Mouse (Mus musculus) liver, embryonic 15.5 days (tissue): Measurements from ENCODE around the gene Gnb1l. TPM values are rescaled to one million over a fixed set of nuclear protein-coding genes. Genes with fewer than 3 reads are reported as not detected.
"Not testable (repeated sequence)": the region's sequence is repeated elsewhere in the genome, so short reads cannot be mapped to it uniquely, and the experiment has no call there.

ENCODE experiments used
- ATAC-seq: fragments of 200-750 bp; cut with Nextera tagmentation; 2 replicates; pipeline ENCODE4 v1.8.0; 2017; ENCODE audit warnings: moderate number of reproducible peaks, mild to moderate bottlenecking, moderate library complexity; ENCODE audit not compliant: insufficient read depth
- H3K27ac ChIP-seq: fragments of 300-500 bp; sonication (generic); replicated peaks from 2 replicates; pipeline ENCODE4 v1.5.1; 2015; ENCODE audit warnings: mild to moderate bottlenecking, inconsistent platforms
- H3K27me3 ChIP-seq: fragments of 300-500 bp; sonication (generic); 2 replicates; pipeline ENCODE4 v1.6.1; 2015; ENCODE audit warnings: mild to moderate bottlenecking, inconsistent platforms
- H3K36me3 ChIP-seq: fragments of 300-500 bp; sonication (generic); replicated peaks from 2 replicates; pipeline ENCODE4 v1.6.1; 2015; ENCODE audit warnings: moderate library complexity, mild to moderate bottlenecking, inconsistent platforms
- H3K4me1 ChIP-seq: fragments of 300-500 bp; sonication (generic); replicated peaks from 2 replicates; pipeline ENCODE4 v1.6.1; 2015; ENCODE audit warnings: inconsistent platforms
- H3K4me2 ChIP-seq: fragments of 300-500 bp; sonication (generic); 2 replicates; pipeline ENCODE4 v1.6.1; 2015; ENCODE audit warnings: moderate library complexity, mild to moderate bottlenecking, inconsistent platforms
- H3K4me3 ChIP-seq: fragments of 300-500 bp; sonication (generic); replicated peaks from 2 replicates; pipeline ENCODE4 v1.5.1; 2015; ENCODE audit warnings: mild to moderate bottlenecking, inconsistent platforms
- H3K9ac ChIP-seq: fragments of 300-500 bp; sonication (generic); 2 replicates; pipeline ENCODE4 v1.6.1; 2015; ENCODE audit warnings: moderate library complexity, mild to moderate bottlenecking, inconsistent platforms
- H3K9me3 ChIP-seq: fragments of 300-500 bp; sonication (generic); replicated peaks from 2 replicates; pipeline ENCODE4 v1.6.1; 2016; ENCODE audit warnings: inconsistent platforms
- WGBS: fragments of 180-500 bp; shearing (Covaris S2); methylation state at CpG from one replicate; pipeline ENCODE4 v1.1.7; 2015; ENCODE audit warnings: mixed read lengths; ENCODE audit not compliant: insufficient replicate concordance; 5-methylcytosine and 5-hydroxymethylcytosine counted together
- polyA plus RNA-seq: library from polyadenylated mRNA; unstranded; fragments of >200 nt; fragmentation: Nextera tagmentation; extraction: Ambion mirVana; gene quantifications from 2 replicates; pipeline ENCODE4 v1.2.1, GENCODE M21; 2015

Gnb1l gene
- polyA plus RNA-seq, 1 experiment from 2014 or later: 7.5 TPM

DNA sequence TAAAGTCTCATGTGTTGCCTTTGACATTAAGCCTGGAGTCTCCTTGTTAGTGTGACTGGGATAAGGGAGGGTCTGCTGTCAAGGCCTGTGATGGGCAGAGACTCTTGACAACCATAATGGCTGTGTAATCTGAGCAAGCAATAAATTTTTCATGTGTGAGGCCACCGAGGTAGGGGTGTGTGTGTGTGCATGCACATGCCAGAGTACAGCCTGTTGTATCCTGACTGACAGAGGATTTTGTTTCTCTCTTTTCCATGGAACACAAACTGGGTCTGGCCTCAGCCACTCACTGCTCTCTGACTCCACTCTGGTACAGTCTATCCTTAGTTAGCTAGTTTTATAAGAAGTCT is 8.7 kb downstream of the Gnb1l start:
- Histone ChIP-seq H3K4me1 (no peaks in the 10 kb centered on the region), H3K27ac (no peak overlapping the region), H3K9ac (no peak overlapping the region), H3K9me3 (no peaks in the 10 kb centered on the region), H3K27me3 (no peaks in the 10 kb centered on the region), H3K36me3 (peaks cover 3% of the 10 kb centered on the region; the same call in 1 of the 2 replicates), H3K4me3 (no peak overlapping the region), H3K4me2 (no peak overlapping the region)
- ATAC-seq: no peak
- 45% methylated on average over 1 of the region's 1 CpGs for WGBS

DNA sequence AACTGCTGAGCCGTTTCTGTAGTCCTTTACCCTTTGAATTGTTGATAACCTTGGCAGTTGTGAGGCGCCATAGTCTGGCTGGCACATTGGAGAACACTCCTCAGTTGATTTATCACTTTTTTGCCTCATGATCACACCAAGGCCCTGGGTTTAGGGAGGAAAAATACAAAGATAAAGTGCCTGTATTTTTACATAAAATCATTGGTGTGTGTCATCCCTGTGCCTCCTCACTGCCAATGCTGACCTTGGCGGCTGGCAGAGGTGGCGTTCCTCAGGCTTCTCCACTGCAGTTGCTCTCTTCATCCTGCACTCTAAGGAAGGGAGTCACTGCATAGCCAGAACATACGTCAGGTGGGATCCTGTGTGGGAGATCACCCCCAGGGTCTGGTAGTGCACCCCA is 13.2 kb downstream of the Gnb1l start:
- WGBS: 67% methylated on average over 5 of the region's 5 CpGs
- Histone ChIP-seq H3K9me3 (no peaks in the 10 kb centered on the region), H3K4me3 (no peak overlapping the region), H3K9ac (no peak overlapping the region), H3K36me3 (no peaks in the 10 kb centered on the region), H3K27me3 (no peaks in the 10 kb centered on the region), H3K4me1 (no peaks in the 10 kb centered on the region), H3K4me2 (no peak overlapping the region), H3K27ac (no peak overlapping the region)
- no peak for ATAC-seq

DNA sequence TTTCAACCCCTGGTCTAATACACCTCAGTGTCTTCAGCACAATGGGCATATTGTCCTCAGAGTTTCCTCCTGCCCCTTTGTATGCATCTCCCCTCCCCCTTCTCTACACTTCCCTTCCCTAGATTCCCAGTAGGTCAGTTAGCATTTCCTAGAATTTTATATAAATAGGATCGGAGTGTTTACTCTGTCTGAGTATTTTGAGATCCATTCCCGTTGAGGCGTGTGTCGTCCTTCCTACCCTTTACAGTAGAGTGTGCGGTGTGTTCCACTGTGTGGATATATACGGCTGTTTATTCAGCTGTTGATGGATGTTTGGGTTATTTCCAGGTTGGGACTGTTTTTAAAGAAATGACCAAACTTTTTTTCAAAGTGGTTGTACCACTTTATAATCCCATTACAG is 15.0 kb downstream of the Gnb1l start:
- H3K27ac ChIP-seq: no peak overlapping the region
- H3K4me1 ChIP-seq: no peaks in the 10 kb centered on the region
- H3K4me2 ChIP-seq: no peak overlapping the region
- no peak overlapping the region for H3K4me3 ChIP-seq
- no peaks in the 10 kb centered on the region for H3K27me3 ChIP-seq
- 67% methylated on average over 6 of the region's 6 CpGs for WGBS
- no peaks in the 10 kb centered on the region for H3K36me3 ChIP-seq
- no peak for ATAC-seq
- H3K9ac ChIP-seq: no peak overlapping the region
- H3K9me3 ChIP-seq: no peaks in the 10 kb centered on the region

DNA sequence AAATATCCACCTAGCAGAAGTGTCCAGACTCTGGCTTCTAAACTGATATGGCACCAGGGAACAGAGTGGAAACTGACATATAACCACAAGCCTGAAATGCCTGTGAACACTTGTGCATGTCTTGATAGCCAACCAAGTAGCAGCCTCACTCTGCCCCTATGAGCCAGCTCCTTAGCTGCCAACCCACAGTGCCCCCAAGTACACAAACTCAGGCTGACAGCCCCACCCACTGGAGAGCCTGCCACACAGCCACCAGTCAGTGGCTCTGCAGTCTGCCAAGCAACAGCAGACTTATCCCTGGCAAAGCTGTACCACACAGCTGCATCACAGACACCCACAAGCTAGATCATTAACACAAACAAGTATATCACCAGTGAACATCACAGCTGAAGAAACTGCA is 19.6 kb downstream of the Gnb1l start:
- ATAC-seq: no peak
- Histone ChIP-seq H3K4me2 (no peak overlapping the region), H3K4me1 (no peaks in the 10 kb centered on the region), H3K9ac (no peak overlapping the region), H3K27me3 (no peaks in the 10 kb centered on the region), H3K4me3 (no peak overlapping the region), H3K9me3 (no peaks in the 10 kb centered on the region), H3K36me3 (no peaks in the 10 kb centered on the region), H3K27ac (no peak overlapping the region)

DNA sequence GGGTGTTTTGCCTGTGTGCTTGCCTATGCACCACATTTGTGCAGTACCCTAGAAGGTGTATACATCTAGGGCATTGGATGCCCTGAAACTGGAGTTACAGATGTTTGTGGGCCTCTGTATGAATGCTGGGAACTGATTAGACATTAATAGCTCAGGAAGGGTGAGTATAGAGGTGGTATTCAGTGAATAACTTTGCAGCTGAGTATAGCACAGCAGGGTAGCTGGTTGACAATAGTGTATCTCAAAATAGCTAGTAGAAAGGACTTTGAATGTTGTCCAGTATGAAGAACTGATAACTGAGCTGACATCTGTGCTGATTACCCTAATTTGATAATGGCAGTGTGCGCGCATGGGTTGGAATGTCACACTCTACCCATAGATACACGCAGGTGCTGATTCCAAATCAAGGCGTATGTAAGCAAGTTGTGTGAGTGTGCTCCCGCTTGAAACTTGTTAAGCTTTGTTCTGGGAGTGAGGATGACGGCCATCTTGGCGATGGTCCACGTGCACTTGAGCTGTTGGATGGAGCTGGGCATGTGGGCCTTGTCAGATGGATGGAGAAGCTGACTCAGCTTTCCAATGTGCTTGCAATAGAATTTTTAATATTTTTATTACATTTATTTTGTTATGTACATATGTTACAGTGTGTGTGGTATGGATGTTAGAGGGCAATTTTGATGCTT is 25.2 kb downstream of the Gnb1l start:
- ATAC-seq: no peak
- H3K36me3 ChIP-seq: no peaks in the 10 kb centered on the region
- H3K4me3 ChIP-seq: no peak overlapping the region
- no peak overlapping the region for H3K9ac ChIP-seq
- WGBS: 78% methylated on average over 8 of the region's 8 CpGs
- no peaks in the 10 kb centered on the region for H3K4me1 ChIP-seq
- no peak overlapping the region for H3K27ac ChIP-seq
- H3K4me2 ChIP-seq: no peak overlapping the region
- H3K27me3 ChIP-seq: no peaks in the 10 kb centered on the region
- H3K9me3 ChIP-seq: no peaks in the 10 kb centered on the region

DNA sequence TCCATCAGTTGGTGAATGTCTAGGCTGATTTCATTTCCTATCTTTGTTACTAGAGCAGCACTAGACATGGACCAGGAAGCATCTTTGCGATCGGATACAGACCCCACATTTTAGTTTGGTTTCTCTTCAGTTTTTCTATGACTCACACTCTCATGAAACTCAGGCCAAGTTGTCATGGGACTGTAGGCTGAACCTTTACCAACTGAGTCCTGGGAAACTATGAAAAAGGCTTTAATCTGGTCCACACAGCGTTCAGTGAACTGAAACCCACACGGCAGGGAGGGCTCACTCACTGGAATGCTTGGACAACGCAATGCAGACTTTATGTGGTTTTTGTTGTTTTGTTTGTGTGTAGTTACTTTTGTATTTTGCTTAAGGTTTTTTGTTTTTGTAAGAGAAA is 30.1 kb downstream of the Gnb1l start:
- WGBS: 74% methylated on average over 5 of the region's 5 CpGs
- Histone ChIP-seq H3K4me2 (no peak overlapping the region), H3K9ac (no peak overlapping the region)

DNA sequence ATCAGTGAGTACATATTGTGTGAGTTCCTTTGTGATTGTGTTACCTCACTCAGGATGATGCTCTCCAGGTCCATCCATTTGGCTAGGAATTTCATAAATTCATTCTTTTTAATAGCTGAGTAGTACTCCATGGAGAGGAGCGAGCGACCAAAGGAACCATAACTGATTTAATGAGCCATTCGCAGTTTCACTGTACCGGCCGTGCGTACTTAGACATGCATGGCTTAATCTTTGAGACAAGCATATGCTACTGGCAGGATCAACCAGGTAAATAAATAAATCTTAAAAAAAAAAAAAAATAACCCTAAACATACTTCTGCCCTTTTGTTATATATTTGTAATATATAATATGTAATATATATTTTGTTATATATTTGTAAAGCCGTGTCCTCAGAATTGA is 34.5 kb downstream of the Gnb1l start:
- peak; percentile 100 for ATAC-seq
- H3K27me3 ChIP-seq, H3K4me3 ChIP-seq, H3K4me1 ChIP-seq, H3K27ac ChIP-seq, H3K9me3 ChIP-seq, H3K36me3 ChIP-seq, H3K9ac ChIP-seq, H3K4me2 ChIP-seq: not testable (repeated sequence)
- WGBS: 87% methylated on average over 7 of the region's 7 CpGs

More for the DNA sequence above, 30.1 kb downstream of the Gnb1l start:
- Histone ChIP-seq H3K4me1 (no peaks in the 10 kb centered on the region), H3K27me3 (no peaks in the 10 kb centered on the region), H3K27ac (no peak overlapping the region), H3K4me3 (no peak overlapping the region), H3K9me3 (no peaks in the 10 kb centered on the region), H3K36me3 (no peaks in the 10 kb centered on the region)
- ATAC-seq: no peak

DNA sequence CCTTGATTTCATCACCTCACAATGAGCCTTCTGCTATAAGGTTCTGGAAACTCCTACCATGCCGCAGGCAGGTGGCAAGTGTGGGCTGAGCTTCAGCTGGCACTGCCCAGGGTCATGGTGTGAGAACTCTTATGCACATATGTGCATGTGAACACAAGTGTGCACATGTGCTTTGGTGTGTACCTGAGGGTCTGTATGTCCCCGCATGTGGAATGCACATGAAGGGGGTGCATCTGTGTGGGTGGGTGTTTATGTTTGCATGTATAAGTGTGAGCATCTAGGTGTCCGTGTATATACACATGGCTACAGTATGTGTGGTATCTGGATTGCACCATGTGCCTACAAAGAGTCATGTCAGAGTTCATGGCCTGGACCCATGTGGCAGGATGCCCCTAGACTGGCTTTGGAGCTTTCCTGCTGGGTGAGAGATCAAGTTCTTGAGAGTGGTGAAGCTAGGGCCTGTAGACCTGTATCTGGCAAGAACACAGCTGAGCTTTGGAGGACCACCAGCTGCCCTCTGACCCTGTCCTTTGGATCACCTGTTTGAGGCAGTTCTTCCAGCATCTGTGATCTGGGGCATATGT is 39.0 kb downstream of the Gnb1l start:
- ATAC-seq: no peak
- WGBS: 64% methylated on average over 3 of the region's 3 CpGs
- Histone ChIP-seq H3K4me1 (no peaks in the 10 kb centered on the region), H3K9ac (no peak overlapping the region), H3K4me3 (no peak overlapping the region), H3K36me3 (no peaks in the 10 kb centered on the region), H3K9me3 (no peaks in the 10 kb centered on the region), H3K4me2 (no peak overlapping the region), H3K27me3 (no peaks in the 10 kb centered on the region), H3K27ac (no peak overlapping the region)

DNA sequence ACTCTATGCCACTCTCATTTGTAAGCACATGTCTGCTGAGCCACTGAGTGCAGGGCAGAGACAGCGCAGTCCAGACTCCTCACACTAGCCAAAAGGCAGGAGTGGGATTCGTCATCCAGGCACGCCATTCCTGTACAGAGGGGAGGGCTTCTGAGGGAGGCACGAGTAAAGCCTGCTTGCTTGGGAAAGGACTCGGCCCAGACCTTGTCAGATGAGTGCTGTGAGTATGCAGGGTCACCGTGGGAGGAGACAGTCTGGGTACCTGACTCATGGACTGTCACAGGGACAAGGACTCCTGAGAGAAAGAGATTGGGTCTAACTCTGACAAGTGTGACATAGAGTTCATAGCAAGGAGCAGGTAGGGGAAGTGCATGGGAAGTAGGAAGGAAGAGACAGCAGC is 40.8 kb downstream of the Gnb1l start:
- H3K36me3 ChIP-seq: no peaks in the 10 kb centered on the region
- WGBS: 58% methylated on average over 6 of the region's 6 CpGs
- no peaks in the 10 kb centered on the region for H3K4me1 ChIP-seq
- H3K9ac ChIP-seq: no peak overlapping the region
- ATAC-seq: no peak
- no peak overlapping the region for H3K4me3 ChIP-seq
- H3K27ac ChIP-seq: no peak overlapping the region
- no peaks in the 10 kb centered on the region for H3K9me3 ChIP-seq
- no peak overlapping the region for H3K4me2 ChIP-seq
- no peaks in the 10 kb centered on the region for H3K27me3 ChIP-seq

DNA sequence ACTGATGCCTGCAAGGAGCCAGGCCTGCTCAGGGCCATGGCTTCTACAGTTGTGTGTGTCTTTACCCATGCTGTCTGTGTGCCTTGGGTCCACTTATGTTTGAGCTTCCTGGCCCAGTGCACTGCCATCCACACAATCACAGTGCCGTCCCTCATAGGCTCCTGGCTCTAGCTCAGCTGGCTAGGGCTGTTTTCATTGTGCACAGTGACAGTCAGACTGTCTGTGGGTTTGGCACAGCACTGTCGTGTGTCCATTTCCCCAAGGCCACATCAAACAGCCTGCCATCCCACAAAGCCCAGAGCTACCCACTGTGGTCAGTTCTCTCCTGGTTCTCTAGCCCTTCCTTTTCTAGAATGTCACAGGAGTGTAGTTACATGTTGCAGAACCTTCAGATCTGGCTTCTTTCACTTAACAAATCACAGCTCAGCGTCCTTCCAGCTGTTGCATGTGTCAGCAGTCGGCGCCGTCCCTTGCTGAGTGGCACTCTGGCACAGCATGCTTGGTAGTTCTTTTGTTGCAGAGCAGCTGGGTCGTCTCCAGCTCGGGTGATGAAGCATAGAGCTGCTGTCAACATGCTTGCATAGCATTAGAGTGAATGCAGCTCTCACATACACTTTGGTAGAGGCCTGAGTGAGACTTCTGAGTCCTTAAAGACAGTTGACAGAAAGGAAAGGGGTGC is 44.8 kb downstream of the Gnb1l start:
- H3K36me3 ChIP-seq: no peaks in the 10 kb centered on the region
- no peaks in the 10 kb centered on the region for H3K27me3 ChIP-seq
- no peak for ATAC-seq
- WGBS: 72% methylated on average over 8 of the region's 8 CpGs
- no peak overlapping the region for H3K4me2 ChIP-seq
- no peak overlapping the region for H3K9ac ChIP-seq
- H3K9me3 ChIP-seq: no peaks in the 10 kb centered on the region
- no peak overlapping the region for H3K4me3 ChIP-seq
- no peak overlapping the region for H3K27ac ChIP-seq
- no peaks in the 10 kb centered on the region for H3K4me1 ChIP-seq

DNA sequence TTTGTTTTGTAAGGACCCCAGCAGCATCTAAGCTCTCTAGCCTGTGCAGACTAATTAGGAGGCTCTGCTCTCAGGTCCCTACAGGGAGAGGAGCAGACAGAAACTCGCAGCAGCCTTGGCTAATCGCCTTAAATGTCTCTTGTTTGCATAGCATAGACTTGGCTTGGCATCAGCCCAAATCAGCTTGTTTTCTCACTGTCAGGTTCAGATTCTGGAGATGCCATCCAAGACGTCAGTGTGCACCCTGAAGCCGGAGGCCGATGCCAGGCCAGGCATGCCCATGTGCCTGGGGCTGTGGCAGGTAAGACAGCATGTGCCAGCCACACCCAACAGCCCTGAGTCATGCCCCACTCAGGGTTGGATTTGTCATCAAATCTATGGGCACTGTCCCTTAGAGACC is 49.4 kb downstream of the Gnb1l start:
- no peak for ATAC-seq
- Histone ChIP-seq H3K36me3 (no peaks in the 10 kb centered on the region), H3K9me3 (no peaks in the 10 kb centered on the region), H3K27ac (no peak overlapping the region), H3K4me3 (no peak overlapping the region), H3K9ac (no peak overlapping the region), H3K4me2 (no peak overlapping the region), H3K4me1 (no peaks in the 10 kb centered on the region), H3K27me3 (no peaks in the 10 kb centered on the region)
- 72% methylated on average over 5 of the region's 5 CpGs for WGBS

DNA sequence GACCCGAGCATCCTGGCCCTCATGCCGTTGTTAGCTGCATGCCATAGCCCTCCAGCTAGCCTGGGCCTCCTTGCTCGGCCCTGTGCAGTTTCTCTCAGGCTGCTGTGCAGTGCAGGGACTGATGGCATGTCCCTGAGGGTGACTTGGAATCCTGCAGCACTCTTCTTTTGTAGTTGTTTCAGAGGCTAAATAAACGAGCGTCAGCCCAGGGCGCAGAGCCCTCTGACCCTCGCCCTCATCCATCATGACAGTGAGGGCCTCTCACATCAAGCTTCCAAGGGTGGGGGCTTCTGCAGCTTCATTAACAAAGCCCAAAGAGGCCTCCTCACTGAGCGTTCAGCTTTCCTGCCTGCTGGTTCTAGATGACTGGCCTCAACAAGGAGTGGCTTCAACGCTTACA is 53.1 kb downstream of the Gnb1l start:
- no peaks in the 10 kb centered on the region for H3K36me3 ChIP-seq
- H3K9me3 ChIP-seq: no peaks in the 10 kb centered on the region
- no peak overlapping the region for H3K27ac ChIP-seq
- H3K4me3 ChIP-seq: no peak overlapping the region
- H3K4me1 ChIP-seq: no peaks in the 10 kb centered on the region
- H3K27me3 ChIP-seq: no peaks in the 10 kb centered on the region
- WGBS: 55% methylated on average over 9 of the region's 9 CpGs
- no peak overlapping the region for H3K4me2 ChIP-seq
- ATAC-seq: no peak
- H3K9ac ChIP-seq: no peak overlapping the region
